Mouse (Mus musculus) G1E (cell line): Measurements from ENCODE around the gene Isy1. TPM values are rescaled to one million over a fixed set of nuclear protein-coding genes. Genes with fewer than 3 reads are reported as not detected.
A peak's percentile ranks its signal among the peaks of the same experiment; 100 is the strongest.

Experiments used
- ATAC-seq: 2 replicates; pipeline ENCODE4 v1.8.0; 2016; ENCODE audit warnings: mild to moderate bottlenecking; ENCODE audit not compliant: insufficient number of reproducible peaks, poor library complexity, low FRiP score, severe bottlenecking; ENCODE audit errors: extremely low read depth
- DNase-seq: peaks from one replicate; pipeline ENCODE4 v3.0.0; 2012; ENCODE audit warnings: low spot score
- H3K27me3 ChIP-seq: 2 replicates; pipeline ENCODE4 v1.6.1; 2012; ENCODE audit warnings: mild to moderate bottlenecking, low read length, inconsistent platforms; ENCODE audit not compliant: insufficient read depth
- H3K36me3 ChIP-seq: replicated peaks from 2 replicates; pipeline ENCODE3; 2012; ENCODE audit warnings: mild to moderate bottlenecking, inconsistent platforms
- H3K4me1 ChIP-seq: 2 replicates; pipeline ENCODE4 v1.6.1; 2012; ENCODE audit warnings: low read depth, low read length, inconsistent platforms, mixed read lengths; ENCODE audit not compliant: insufficient read depth
- H3K4me3 ChIP-seq: 2 replicates; pipeline ENCODE4 v1.5.1; 2012; ENCODE audit warnings: low read depth, mild to moderate bottlenecking, inconsistent platforms, low read length, moderate library complexity, mixed read lengths
- H3K9me3 ChIP-seq: replicated peaks from 2 replicates; pipeline ENCODE4 v1.6.1; 2012; ENCODE audit warnings: inconsistent platforms
- CTCF ChIP-seq: IDR thresholded peaks from 2 replicates; pipeline ENCODE4 v1.5.1; 2012; ENCODE audit warnings: low read depth, low read length, inconsistent platforms, mixed read lengths
- GATA1 ChIP-seq: IDR thresholded peaks from 2 replicates; pipeline ENCODE4 v1.6.1; 2012; ENCODE audit warnings: borderline replicate concordance, low read length, inconsistent platforms, mixed read lengths
- GATA2 ChIP-seq: IDR thresholded peaks from 2 replicates; pipeline ENCODE4 v1.6.1; 2012; ENCODE audit warnings: low read depth, low read length, inconsistent platforms, borderline replicate concordance
- POLR2AphosphoS5 ChIP-seq: IDR thresholded peaks from 2 replicates; pipeline ENCODE4 v1.6.1; 2012; ENCODE audit warnings: low read depth, low read length, inconsistent platforms; ENCODE audit not compliant: insufficient replicate concordance
- TAL1 ChIP-seq: conservative IDR thresholded peaks from 2 replicates; pipeline ENCODE4 v1.6.1; 2012; ENCODE audit warnings: low read depth, low read length, inconsistent platforms, mixed read lengths
- polyA plus RNA-seq: library from polyadenylated mRNA; stranded (reverse); fragments of >175 nt; gene quantifications from 2 replicates; pipeline ENCODE4 v1.2.3, GENCODE M21; 2012
- total RNA-seq, 2 experiments: library from RNA; stranded (forward) in 1 of 2; stranded (reverse) in 1 of 2; fragments of 200-1000 nt in 1 of 2; fragments of >200 nt in 1 of 2; fragmentation: Nextera tagmentation in 1 of 2; gene quantifications; 2 replicates each; pipeline ENCODE4 v1.2.3; 2014 to 2017

The Isy1 gene
- total RNA-seq (2014; fragmentation: Nextera tagmentation) (46.7 and 53.5 TPM in 2 replicates), total RNA-seq (2017) (62.5 and 65.2 TPM in 2 replicates), polyA plus RNA-seq (46.2 and 54.9 TPM in 2 replicates)

DNA sequence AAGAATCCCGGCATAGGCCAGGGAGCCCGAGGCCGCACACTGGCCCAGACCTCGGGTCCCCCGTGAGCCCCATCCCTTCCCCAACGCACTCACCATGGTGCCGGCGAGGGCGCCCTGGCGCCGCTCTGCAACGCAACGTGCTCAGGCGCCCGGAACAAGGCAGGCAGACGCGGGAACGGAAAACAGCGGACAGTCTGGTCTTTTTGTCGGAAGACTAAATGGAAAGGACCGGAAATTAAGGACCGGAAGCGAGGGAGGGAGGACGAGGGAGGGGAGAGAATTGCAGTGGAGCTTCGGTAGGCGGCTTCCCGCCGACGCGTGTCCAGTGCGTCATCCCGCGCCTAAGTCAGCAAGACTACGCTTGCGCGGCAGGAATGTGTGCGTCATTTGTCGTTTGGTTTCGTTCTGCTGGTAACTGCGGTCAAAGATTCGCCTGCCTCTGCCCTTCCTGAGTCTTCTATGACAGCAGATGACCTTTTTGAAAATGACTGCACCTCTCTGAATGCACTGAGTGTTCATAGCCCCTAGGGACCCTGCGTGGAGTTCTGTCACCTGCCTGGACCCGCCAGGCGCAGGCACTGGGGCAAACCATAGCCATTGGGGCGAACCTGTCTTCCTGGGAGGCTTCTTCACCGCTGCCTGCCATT is at the start of gene Isy1:
Isy1 (minus strand) TSS at position 248 of the 647 bp plus-strand sequence.
- peak within 1 kb of the TSS; percentile 75 for H3K4me3 ChIP-seq
- H3K27me3 ChIP-seq = no peaks in the 10 kb centered on the region
- H3K9me3 ChIP-seq = no peaks in the 10 kb centered on the region
- peaks cover 69% of the 10 kb centered on the region for H3K36me3 ChIP-seq
- peaks cover 39% of the 10 kb centered on the region for H3K4me1 ChIP-seq
- ATAC-seq (peak; percentile 94), DNase-seq (peak; percentile 76)
- TF ChIP-seq GATA1 = no peak
- 0 out of 2 replicates have a peak, but pooled peaks have one; percentile 65 for TF ChIP-seq POLR2AphosphoS5

DNA sequence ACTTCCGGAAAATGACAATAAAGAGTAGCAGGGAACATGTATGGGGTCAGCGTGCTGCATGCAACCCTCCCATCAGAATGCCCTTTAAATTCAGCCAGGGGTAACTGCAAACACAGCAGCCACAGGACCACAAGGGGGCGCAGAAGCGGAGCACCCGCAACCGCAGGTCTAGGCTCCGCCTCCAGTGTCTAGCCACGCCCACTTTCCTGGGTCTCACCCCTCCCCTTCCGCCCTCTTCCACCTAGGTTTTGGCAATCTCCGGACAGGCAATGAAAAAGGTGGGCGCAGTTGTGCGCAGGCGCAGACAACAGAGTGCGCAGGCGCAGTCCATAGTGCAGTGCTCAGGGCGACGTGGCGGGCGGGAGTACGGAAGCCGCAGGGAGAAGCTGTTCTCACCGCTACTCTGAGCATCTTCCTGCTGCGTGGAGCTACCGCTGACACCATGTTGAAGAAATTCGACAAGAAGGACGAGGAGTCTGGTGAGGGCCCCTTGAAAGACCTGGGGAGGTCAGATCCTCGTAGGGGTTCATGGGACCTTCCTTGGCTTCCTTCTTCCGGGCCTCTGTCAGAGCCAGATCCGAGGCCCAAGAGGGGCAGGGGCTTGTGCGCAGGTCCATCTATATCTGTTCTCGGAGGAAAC is 49.1 kb upstream of the Isy1 start, which contains the start of gene Copg1:
Copg1 (plus strand) TSS at position 221 of the 640 bp plus-strand sequence.
- TF ChIP-seq CTCF (peak; percentile 78), GATA1 (no peak)
- Histone ChIP-seq H3K9me3 (no peaks in the 10 kb centered on the region), H3K4me1 (peaks cover 35% of the 10 kb centered on the region), H3K4me3 (peak within 1 kb of the TSS; percentile 83), H3K27me3 (no peaks in the 10 kb centered on the region), H3K36me3 (peaks cover 42% of the 10 kb centered on the region)
- DNase-seq = peak; percentile 89
- peak; percentile 94 for ATAC-seq

DNA sequence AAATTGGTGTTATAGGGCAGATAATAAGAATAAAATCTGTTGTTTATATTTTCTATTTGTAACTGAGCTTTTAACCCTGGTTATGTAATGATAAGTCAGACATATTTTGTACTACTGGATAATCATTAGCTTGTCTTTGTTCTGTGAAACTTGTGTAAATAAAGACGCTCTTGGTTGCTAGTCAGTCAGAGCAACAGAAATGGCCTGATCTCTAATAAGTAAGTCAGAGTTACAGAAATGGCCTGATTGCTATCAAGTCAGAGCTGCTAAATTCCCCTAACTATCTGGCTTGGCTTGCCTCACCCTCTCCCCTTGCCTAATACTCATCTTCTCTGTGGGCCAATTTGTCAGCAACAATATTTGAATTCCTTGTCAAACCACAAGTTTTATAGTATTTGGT is 48.1 kb upstream of the Isy1 start:
- DNase-seq = no peak
- peaks cover 35% of the 10 kb centered on the region for H3K4me1 ChIP-seq
- ATAC-seq = no peak
- peaks cover 32% of the 10 kb centered on the region for H3K36me3 ChIP-seq
- no peak for TF ChIP-seq TAL1
- no peak for TF ChIP-seq POLR2AphosphoS5
- TF ChIP-seq CTCF = no peak
- no peak for TF ChIP-seq GATA2
- TF ChIP-seq GATA1 = no peak
- no peak overlapping the region for H3K4me3 ChIP-seq
- H3K9me3 ChIP-seq = no peaks in the 10 kb centered on the region
- H3K27me3 ChIP-seq = no peaks in the 10 kb centered on the region

- Histone ChIP-seq H3K4me1 (peaks cover 31% of the 10 kb centered on the region), H3K27me3 (peaks cover 8% of the 10 kb centered on the region), H3K9me3 (no peaks in the 10 kb centered on the region), H3K4me3 (no peak overlapping the region), H3K36me3 (no peaks in the 10 kb centered on the region)
- DNase-seq (no peak), ATAC-seq (no peak)
- TF ChIP-seq GATA2 (no peak), GATA1 (no peak), TAL1 (no peak), CTCF (no peak), POLR2AphosphoS5 (no peak)
Observed at GRCm38 (mm10) chr6:87882816-87883215, 44.2 kb upstream of the Isy1 start.

GRCm38 (mm10) chr6:87882221-87882620 is 43.6 kb upstream of the Isy1 start:
- Histone ChIP-seq H3K4me3 (no peak overlapping the region), H3K9me3 (no peaks in the 10 kb centered on the region), H3K4me1 (peaks cover 31% of the 10 kb centered on the region), H3K27me3 (peaks cover 11% of the 10 kb centered on the region), H3K36me3 (no peaks in the 10 kb centered on the region)
- TF ChIP-seq GATA2 (no peak), TAL1 (no peak), CTCF (no peak), GATA1 (no peak), POLR2AphosphoS5 (no peak)
- ATAC-seq (no peak), DNase-seq (no peak)

GRCm38 (mm10) chr6:87879628-87880027 is 41.0 kb upstream of the Isy1 start:
- DNase-seq (no peak), ATAC-seq (no peak)
- H3K27me3 ChIP-seq = peaks cover 19% of the 10 kb centered on the region
- no peaks in the 10 kb centered on the region for H3K9me3 ChIP-seq
- H3K4me1 ChIP-seq = peaks cover 30% of the 10 kb centered on the region
- H3K36me3 ChIP-seq = no peaks in the 10 kb centered on the region
- TF ChIP-seq GATA2 (no peak), CTCF (no peak), POLR2AphosphoS5 (no peak), GATA1 (no peak), TAL1 (no peak)
- H3K4me3 ChIP-seq = no peak overlapping the region
